Mouse (Mus musculus): ENCODE measurements around the gene Ppig. TPM values are rescaled to one million over a fixed set of nuclear protein-coding genes. Genes with fewer than 3 reads are reported as not detected.

Gene Ppig
- polyA plus RNA-seq, 1 experiment: 15.3 TPM

DNA sequence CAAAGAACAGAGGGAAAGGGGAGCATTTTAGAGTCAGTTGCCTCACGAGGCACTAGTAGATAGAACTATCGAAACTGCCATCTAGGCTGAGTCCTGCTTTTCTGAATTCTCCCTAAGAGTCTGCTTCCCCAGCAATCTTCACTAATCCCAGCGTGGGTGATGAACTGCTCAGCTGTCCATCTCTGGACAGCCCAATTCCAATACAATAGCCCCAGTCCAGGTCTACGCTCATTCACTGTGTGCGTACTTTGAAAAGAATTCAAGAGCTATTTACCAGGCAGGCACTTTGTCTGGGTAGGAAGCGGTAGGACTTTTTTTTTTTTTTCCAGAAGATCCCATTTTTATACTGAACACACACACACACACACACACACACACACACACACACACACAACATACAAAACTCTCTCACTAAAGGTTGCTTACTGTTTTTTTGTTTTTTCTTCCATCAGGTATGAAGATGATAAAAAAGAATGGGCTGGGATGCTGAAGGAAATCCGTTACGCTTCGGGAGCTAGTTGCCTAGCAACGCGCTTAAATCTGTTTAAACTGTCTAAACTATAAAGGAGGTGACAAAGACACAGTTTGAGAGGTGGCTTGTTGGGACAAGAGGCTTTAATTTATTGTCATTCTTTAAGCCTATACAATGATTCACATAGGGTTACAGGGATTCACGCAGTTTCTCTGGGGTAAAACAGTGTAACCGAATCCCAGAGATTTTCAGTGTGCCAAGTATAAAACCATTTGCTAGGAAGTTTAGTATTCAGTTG lies 39.1 kb upstream of the Ppig start:
- no peaks in the 10 kb centered on the region for H3K36me3 ChIP-seq (ENCODE audit: control insufficient read depth, insufficient read depth, low read length)
- no peak overlapping the region; the same call in 1 of the 2 replicates for H3K4me3 ChIP-seq (ENCODE audit: control insufficient read depth, low read depth, low read length)
- no peak overlapping the region for H3K27ac ChIP-seq (ENCODE audit: control insufficient read depth, insufficient read depth, low read depth, low read length)
- no peaks in the 10 kb centered on the region for H3K27me3 ChIP-seq (ENCODE audit: control insufficient read depth, insufficient read depth, low read length)
- no peaks in the 10 kb centered on the region for H3K4me1 ChIP-seq (ENCODE audit: control insufficient read depth, insufficient read depth, low read length)
- TF ChIP-seq POLR2A (IDR thresholded peaks at IDR 0.05; ENCODE audit: control insufficient read depth, low read depth, low read length): no peak
- no peak for TF ChIP-seq CTCF (IDR thresholded peaks at IDR 0.05; ENCODE audit: control insufficient read depth, insufficient read depth, insufficient replicate concordance, low read depth, low read length)

DNA sequence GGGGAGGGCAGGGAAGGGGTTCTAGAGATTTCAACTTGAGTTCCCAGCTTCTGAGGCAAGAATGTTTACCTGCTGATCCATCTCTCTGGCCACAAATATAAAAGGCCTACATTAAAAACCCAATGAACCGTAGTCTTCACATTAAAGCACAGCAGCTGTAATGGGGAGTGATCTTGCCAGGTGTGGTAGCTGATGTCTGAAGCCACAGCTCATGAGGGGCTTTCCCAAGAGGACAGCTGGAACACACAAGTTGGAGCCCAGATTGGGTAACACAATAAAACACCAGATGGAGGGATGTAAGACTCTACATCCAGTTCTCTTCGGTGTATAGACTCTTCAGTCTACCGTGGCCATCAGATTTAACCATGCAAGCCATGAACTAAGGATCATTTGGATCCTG lies 37.9 kb upstream of the Ppig start:
- Histone ChIP-seq H3K4me1 (ENCODE audit: control insufficient read depth, insufficient read depth, low read length) (no peaks in the 10 kb centered on the region), H3K27ac (ENCODE audit: control insufficient read depth, insufficient read depth, low read depth, low read length) (no peak overlapping the region), H3K27me3 (ENCODE audit: control insufficient read depth, insufficient read depth, low read length) (no peaks in the 10 kb centered on the region), H3K4me3 (ENCODE audit: control insufficient read depth, low read depth, low read length) (no peak overlapping the region), H3K36me3 (ENCODE audit: control insufficient read depth, insufficient read depth, low read length) (no peaks in the 10 kb centered on the region)
- TF ChIP-seq CTCF (IDR thresholded peaks at IDR 0.05; ENCODE audit: control insufficient read depth, insufficient read depth, insufficient replicate concordance, low read depth, low read length): no peak
- no peak for TF ChIP-seq POLR2A (IDR thresholded peaks at IDR 0.05; ENCODE audit: control insufficient read depth, low read depth, low read length)

DNA sequence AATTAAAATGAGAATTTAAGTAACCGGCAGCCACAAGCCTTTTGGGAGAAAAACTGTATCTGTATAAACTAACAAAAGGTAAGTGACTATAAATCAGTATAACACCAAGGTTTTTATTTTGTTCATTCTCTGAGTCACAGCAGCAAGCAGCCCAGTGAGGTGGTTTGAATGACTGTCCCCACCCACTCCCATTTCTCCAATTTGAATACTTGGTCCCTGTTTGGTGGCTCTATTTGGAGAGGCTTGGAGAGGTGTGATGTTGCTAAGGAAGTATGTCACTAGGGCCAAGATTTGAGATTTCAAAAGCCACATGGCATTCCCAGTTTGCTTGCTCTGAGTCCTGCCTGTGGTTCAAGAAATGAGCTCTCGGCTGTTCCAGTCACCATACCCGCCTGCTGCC lies 32.1 kb upstream of the Ppig start:
- no peak overlapping the region for H3K27ac ChIP-seq (ENCODE audit: control insufficient read depth, insufficient read depth, low read depth, low read length)
- peaks cover 2% of the 10 kb centered on the region for H3K36me3 ChIP-seq (ENCODE audit: control insufficient read depth, insufficient read depth, low read length)
- no peaks in the 10 kb centered on the region for H3K27me3 ChIP-seq (ENCODE audit: control insufficient read depth, insufficient read depth, low read length)
- H3K4me1 ChIP-seq (ENCODE audit: control insufficient read depth, insufficient read depth, low read length): no peaks in the 10 kb centered on the region
- TF ChIP-seq CTCF (IDR thresholded peaks at IDR 0.05; ENCODE audit: control insufficient read depth, insufficient read depth, insufficient replicate concordance, low read depth, low read length) (no peak), POLR2A (IDR thresholded peaks at IDR 0.05; ENCODE audit: control insufficient read depth, low read depth, low read length) (no peak)
- H3K4me3 ChIP-seq (ENCODE audit: control insufficient read depth, low read depth, low read length): no peak overlapping the region

DNA sequence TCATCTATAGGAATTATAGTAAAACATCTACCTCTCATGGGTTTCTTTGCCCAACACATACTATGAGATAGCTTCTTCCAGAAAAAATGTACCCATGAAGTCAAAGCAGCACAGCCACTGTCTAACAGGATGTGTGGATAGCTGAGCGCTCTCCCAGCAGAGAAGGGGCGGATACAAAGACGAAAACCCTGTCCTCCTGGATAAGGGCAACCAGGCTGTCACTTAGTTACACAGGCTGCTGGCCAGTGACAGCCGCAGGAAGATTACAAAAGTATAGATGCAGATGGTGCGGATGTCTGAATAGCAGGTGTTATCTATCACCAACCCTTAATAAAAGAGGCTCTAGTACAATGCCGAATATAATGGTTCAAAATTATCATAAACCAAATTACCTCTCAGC lies 31.5 kb upstream of the Ppig start:
- Histone ChIP-seq H3K4me3 (ENCODE audit: control insufficient read depth, low read depth, low read length) (no peak overlapping the region), H3K27me3 (ENCODE audit: control insufficient read depth, insufficient read depth, low read length) (no peaks in the 10 kb centered on the region), H3K27ac (ENCODE audit: control insufficient read depth, insufficient read depth, low read depth, low read length) (no peak overlapping the region), H3K36me3 (ENCODE audit: control insufficient read depth, insufficient read depth, low read length) (peaks cover 2% of the 10 kb centered on the region), H3K4me1 (ENCODE audit: control insufficient read depth, insufficient read depth, low read length) (no peaks in the 10 kb centered on the region)
- TF ChIP-seq CTCF (IDR thresholded peaks at IDR 0.05; ENCODE audit: control insufficient read depth, insufficient read depth, insufficient replicate concordance, low read depth, low read length): no peak

DNA sequence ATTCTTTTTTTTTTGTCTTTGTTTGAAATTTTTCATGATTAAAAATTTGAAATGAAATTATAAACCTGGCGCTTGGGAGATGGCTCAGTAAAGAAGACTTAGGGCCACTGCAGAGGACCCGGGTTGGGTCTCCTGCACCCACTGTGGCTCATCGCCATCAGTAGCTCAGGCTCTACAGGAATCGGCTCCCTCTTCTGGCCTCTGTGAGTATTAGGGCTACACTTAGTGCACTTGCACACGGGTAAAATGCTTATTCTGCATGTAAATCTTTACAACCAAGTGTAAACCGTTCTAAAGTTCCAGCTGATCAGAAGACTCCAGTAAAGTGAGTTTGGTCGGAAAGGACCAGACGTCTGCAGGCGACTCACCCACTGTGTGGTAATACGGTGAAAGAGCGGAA lies 28.8 kb upstream of the Ppig start:
- Histone ChIP-seq H3K27ac (ENCODE audit: control insufficient read depth, insufficient read depth, low read depth, low read length) (no peak overlapping the region), H3K36me3 (ENCODE audit: control insufficient read depth, insufficient read depth, low read length) (peaks cover 2% of the 10 kb centered on the region), H3K4me1 (ENCODE audit: control insufficient read depth, insufficient read depth, low read length) (no peaks in the 10 kb centered on the region), H3K27me3 (ENCODE audit: control insufficient read depth, insufficient read depth, low read length) (no peaks in the 10 kb centered on the region), H3K4me3 (ENCODE audit: control insufficient read depth, low read depth, low read length) (no peak overlapping the region)
- TF ChIP-seq CTCF (IDR thresholded peaks at IDR 0.05; ENCODE audit: control insufficient read depth, insufficient read depth, insufficient replicate concordance, low read depth, low read length) (no peak), POLR2A (IDR thresholded peaks at IDR 0.05; ENCODE audit: control insufficient read depth, low read depth, low read length) (no peak)

DNA sequence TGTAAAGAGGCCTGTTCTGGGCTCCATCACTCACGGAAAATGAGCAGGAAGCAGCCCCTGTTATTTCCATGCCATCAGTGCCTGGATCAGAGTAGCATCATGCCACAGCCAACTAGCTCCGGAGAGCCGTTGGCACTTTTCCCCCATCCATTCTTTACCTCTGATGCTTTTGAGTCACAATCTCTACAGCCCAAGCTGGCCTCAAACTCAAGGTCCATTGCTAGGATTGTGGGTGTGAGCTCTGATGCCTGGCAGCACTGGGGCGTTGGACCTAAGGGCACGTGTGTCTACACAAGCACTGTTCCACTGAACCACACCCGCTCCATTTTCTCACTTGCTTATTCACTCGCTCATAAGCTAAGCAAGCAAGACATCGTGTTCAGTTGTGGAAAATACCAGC lies 21.9 kb upstream of the Ppig start:
- H3K27ac ChIP-seq (ENCODE audit: control insufficient read depth, insufficient read depth, low read depth, low read length): no peak overlapping the region
- H3K27me3 ChIP-seq (ENCODE audit: control insufficient read depth, insufficient read depth, low read length): no peaks in the 10 kb centered on the region
- H3K36me3 ChIP-seq (ENCODE audit: control insufficient read depth, insufficient read depth, low read length): no peaks in the 10 kb centered on the region
- no peak overlapping the region for H3K4me3 ChIP-seq (ENCODE audit: control insufficient read depth, low read depth, low read length)
- TF ChIP-seq CTCF (IDR thresholded peaks at IDR 0.05; ENCODE audit: control insufficient read depth, insufficient read depth, insufficient replicate concordance, low read depth, low read length) (no peak), POLR2A (IDR thresholded peaks at IDR 0.05; ENCODE audit: control insufficient read depth, low read depth, low read length) (no peak)
- no peaks in the 10 kb centered on the region for H3K4me1 ChIP-seq (ENCODE audit: control insufficient read depth, insufficient read depth, low read length)

DNA sequence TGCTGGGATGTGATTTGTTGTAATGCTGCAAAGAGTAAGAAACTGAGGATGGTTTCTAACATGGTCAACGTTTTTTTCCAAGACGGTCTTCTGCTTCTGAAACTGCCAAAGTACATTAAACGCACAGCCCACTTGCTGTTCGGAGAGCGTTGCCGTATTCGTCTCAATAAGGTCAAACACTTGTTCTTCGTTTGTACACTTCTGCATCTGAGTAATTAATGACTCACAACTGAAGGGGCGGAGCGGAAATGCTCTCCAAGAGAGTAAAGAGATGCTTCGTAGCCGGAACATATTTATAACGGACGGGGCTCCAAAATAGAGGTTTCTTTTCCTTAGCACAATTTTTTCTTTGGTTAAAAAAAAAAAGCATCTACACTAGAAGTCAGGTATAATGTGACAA lies 10.2 kb upstream of the Ppig start:
- Histone ChIP-seq H3K27me3 (ENCODE audit: control insufficient read depth, insufficient read depth, low read length) (no peaks in the 10 kb centered on the region), H3K4me3 (ENCODE audit: control insufficient read depth, low read depth, low read length) (no peak overlapping the region), H3K36me3 (ENCODE audit: control insufficient read depth, insufficient read depth, low read length) (no peaks in the 10 kb centered on the region), H3K27ac (ENCODE audit: control insufficient read depth, insufficient read depth, low read depth, low read length) (no peak overlapping the region), H3K4me1 (ENCODE audit: control insufficient read depth, insufficient read depth, low read length) (peaks cover 5% of the 10 kb centered on the region)
- no peak for TF ChIP-seq POLR2A (IDR thresholded peaks at IDR 0.05; ENCODE audit: control insufficient read depth, low read depth, low read length)
- no peak for TF ChIP-seq CTCF (IDR thresholded peaks at IDR 0.05; ENCODE audit: control insufficient read depth, insufficient read depth, insufficient replicate concordance, low read depth, low read length)

Data from testis, adult 2 months (tissue).